Mouse (Mus musculus): Measurements from ENCODE around the gene Plcb1. TPM values are rescaled to one million over a fixed set of nuclear protein-coding genes. Genes with fewer than 3 reads are reported as not detected.

Gene Plcb1
- polyA plus RNA-seq, 1 experiment: not detected

DNA sequence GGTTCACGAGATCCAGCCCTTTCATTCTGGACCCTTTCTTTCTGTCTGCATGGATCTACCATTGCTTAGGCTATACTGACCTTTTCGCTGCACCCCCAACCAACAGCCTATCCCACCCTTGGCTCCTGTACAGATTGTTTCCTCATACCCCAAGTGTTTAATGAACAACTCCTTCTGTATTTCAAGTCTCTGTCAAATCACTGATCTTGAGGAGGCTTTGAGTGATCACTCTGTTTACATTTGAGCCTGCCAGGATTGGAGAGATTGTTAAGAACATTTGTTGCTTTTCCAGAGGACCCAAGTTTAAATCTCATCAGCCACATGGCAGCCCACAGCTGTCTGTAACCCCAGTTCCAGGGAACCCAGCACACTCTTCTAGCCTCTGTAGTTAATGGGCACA lies 612.1 kb downstream of the Plcb1 start:
- H3K9me3 ChIP-seq (ENCODE audit: control insufficient read depth, low read length): no peaks in the 10 kb centered on the region
- H3K36me3 ChIP-seq (ENCODE audit: control insufficient read depth): no peaks in the 10 kb centered on the region
- H3K4me3 ChIP-seq (replicated peaks): no peak overlapping the region
- no peaks in the 10 kb centered on the region for H3K4me1 ChIP-seq (ENCODE audit: control insufficient read depth)
- H3K27me3 ChIP-seq (ENCODE audit: control insufficient read depth): no peaks in the 10 kb centered on the region
- TF ChIP-seq TAL1 (IDR thresholded peaks at IDR 0.05; ENCODE audit: low read length): no peak
- TF ChIP-seq GATA1 (IDR thresholded peaks at IDR 0.05; ENCODE audit: low read length): no peak

DNA sequence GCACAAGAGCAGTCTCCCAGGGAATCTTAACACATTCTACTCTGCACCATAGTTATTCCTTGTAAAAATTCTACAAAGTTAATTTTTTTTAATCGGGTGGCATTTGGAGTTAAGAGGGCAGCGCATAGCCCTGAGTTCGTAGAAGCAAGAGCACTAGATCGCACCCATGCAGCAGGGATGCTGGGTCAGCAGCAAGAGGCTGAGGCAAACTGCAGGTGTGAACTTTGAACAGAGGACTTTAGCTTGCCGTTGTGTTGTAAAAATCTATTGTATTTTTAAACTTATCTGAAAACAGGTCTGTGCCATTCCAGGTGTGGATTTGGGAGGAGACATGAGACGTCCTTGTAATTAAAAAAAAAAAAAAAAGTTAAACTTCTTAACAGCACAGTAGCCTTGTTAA lies 613.9 kb downstream of the Plcb1 start:
- H3K9me3 ChIP-seq (ENCODE audit: control insufficient read depth, low read length): no peaks in the 10 kb centered on the region
- no peak overlapping the region for H3K4me3 ChIP-seq (replicated peaks)
- no peaks in the 10 kb centered on the region for H3K4me1 ChIP-seq (ENCODE audit: control insufficient read depth)
- H3K36me3 ChIP-seq (ENCODE audit: control insufficient read depth): no peaks in the 10 kb centered on the region
- no peak for TF ChIP-seq GATA1 (IDR thresholded peaks at IDR 0.05; ENCODE audit: low read length)
- no peak for TF ChIP-seq TAL1 (IDR thresholded peaks at IDR 0.05; ENCODE audit: low read length)
- no peaks in the 10 kb centered on the region for H3K27me3 ChIP-seq (ENCODE audit: control insufficient read depth)

DNA sequence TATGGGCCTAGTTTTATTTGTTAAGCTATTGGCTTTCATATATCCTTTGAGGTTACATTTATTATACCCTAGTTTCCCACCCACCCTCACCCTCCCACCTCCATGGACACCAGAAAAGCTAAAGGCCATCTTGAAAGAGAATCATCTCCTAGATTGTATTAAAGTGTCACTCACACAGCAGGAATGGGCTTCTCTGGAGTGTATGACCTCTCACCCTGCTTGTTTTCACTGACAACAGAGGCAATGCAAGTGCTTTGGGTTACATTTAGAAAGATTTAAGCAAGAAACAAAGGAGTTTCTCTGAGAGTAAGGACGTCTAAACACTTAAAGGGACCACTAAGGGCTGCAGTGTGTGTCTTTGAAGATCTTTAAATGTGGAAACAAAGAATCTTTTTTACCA lies 617.0 kb downstream of the Plcb1 start:
- no peaks in the 10 kb centered on the region for H3K36me3 ChIP-seq (ENCODE audit: control insufficient read depth)
- no peaks in the 10 kb centered on the region for H3K4me1 ChIP-seq (ENCODE audit: control insufficient read depth)
- H3K9me3 ChIP-seq (ENCODE audit: control insufficient read depth, low read length): no peaks in the 10 kb centered on the region
- H3K27me3 ChIP-seq (ENCODE audit: control insufficient read depth): no peaks in the 10 kb centered on the region
- H3K4me3 ChIP-seq (replicated peaks): no peak overlapping the region
- no peak for TF ChIP-seq TAL1 (IDR thresholded peaks at IDR 0.05; ENCODE audit: low read length)
- no peak for TF ChIP-seq GATA1 (IDR thresholded peaks at IDR 0.05; ENCODE audit: low read length)

DNA sequence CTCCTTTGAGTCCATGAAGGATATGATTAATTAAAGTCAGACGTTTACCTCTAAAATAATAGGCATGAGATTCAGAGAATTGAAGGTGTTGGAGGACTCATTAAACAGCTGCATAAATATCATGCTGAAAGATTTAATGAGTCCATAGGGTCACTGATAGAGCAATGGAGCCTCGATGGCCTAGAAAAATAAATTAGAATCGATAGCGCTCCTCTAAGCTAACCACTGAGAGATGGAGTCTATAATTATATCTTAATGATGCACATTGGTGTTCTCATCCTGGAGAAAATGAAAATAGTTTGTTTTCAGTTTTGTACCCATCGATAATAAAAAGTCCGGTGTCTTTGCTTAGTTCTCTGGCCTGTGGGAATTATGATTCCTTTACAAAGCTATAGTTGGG lies 617.5 kb downstream of the Plcb1 start:
- TF ChIP-seq TAL1 (IDR thresholded peaks at IDR 0.05; ENCODE audit: low read length) (no peak), GATA1 (IDR thresholded peaks at IDR 0.05; ENCODE audit: low read length) (no peak)
- Histone ChIP-seq H3K4me3 (replicated peaks) (no peak overlapping the region), H3K27me3 (ENCODE audit: control insufficient read depth) (no peaks in the 10 kb centered on the region), H3K36me3 (ENCODE audit: control insufficient read depth) (no peaks in the 10 kb centered on the region), H3K9me3 (ENCODE audit: control insufficient read depth, low read length) (no peaks in the 10 kb centered on the region), H3K4me1 (ENCODE audit: control insufficient read depth) (no peaks in the 10 kb centered on the region)

DNA sequence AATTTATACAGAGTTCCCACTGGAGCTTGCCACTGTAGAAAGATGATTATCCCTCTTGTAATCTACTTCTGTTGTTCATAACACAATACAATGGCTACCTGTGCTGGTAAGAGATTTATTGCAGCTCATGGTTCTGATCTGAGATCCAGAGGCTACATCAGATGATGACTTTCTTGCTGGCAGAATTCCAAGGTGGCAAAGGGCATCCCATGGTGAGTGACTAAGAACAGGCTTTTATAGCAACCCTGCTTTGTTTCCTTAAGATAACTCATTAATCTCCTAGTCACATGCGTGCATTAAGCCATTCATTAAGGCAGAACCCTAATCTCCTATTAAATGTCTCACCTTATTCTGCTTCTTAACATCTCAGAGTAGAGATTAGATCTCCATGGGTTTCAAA lies 618.2 kb downstream of the Plcb1 start:
- Histone ChIP-seq H3K9me3 (ENCODE audit: control insufficient read depth, low read length) (no peaks in the 10 kb centered on the region), H3K4me3 (replicated peaks) (no peak overlapping the region), H3K27me3 (ENCODE audit: control insufficient read depth) (no peaks in the 10 kb centered on the region), H3K4me1 (ENCODE audit: control insufficient read depth) (no peaks in the 10 kb centered on the region), H3K36me3 (ENCODE audit: control insufficient read depth) (no peaks in the 10 kb centered on the region)
- no peak for TF ChIP-seq GATA1 (IDR thresholded peaks at IDR 0.05; ENCODE audit: low read length)
- TF ChIP-seq TAL1 (IDR thresholded peaks at IDR 0.05; ENCODE audit: low read length): no peak

DNA sequence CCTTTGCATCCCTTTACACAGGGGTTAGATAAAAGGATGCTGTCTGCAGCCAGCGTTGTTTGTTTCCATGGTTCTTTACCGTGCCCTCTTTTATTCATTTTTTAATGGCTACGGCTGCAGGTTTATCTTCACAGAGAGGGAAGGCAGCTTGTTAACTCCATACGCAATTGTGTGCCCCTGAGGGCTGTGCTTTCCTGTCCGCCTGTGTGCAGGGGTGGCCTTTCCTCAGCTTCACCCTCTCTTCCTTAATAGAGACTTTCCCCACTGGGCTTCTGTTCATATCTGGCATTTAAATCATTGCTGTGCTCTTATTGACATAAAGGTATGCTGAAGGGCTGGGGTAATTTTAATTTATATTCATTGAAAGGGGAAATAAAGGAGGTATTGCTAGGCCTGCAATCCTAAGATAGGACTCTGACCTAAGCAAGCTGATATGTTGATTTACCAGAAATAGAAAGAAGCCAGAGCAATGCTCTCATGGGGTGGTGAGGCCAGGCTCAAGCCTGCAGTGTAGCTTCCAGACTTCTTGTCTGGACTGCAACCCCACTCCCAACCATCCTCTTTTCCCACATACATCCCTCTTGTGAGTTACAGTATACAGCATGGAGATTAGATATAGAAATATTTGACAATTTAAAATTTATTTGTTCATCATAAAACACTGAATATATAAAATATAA lies 623.7 kb downstream of the Plcb1 start:
- no peak for TF ChIP-seq TAL1 (IDR thresholded peaks at IDR 0.05; ENCODE audit: low read length)
- TF ChIP-seq GATA1 (IDR thresholded peaks at IDR 0.05; ENCODE audit: low read length): no peak
- no peaks in the 10 kb centered on the region for H3K9me3 ChIP-seq (ENCODE audit: control insufficient read depth, low read length)
- H3K4me3 ChIP-seq (replicated peaks): no peak overlapping the region
- H3K27me3 ChIP-seq (ENCODE audit: control insufficient read depth): no peaks in the 10 kb centered on the region
- H3K4me1 ChIP-seq (ENCODE audit: control insufficient read depth): no peaks in the 10 kb centered on the region
- H3K36me3 ChIP-seq (ENCODE audit: control insufficient read depth): no peaks in the 10 kb centered on the region

DNA sequence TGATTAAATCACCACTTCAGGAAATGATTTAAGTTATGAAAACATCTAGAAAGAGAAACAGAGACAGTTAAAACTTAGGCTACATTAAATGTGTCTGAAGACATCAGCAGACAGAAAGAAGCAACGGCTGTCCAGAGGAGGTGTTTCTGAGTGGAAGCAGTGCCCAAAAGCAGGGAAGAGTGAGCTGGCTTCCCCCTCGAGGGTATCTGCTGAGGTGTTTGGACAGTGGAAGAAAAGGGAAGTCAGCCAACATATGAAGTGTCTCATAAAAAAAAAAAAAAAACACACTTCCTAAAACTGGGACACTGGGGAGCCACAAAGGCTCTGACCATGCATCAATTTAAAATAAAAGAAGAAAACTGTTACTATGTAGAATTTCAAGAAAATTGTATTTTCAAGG lies 625.8 kb downstream of the Plcb1 start:
- H3K4me3 ChIP-seq (replicated peaks): no peak overlapping the region
- H3K36me3 ChIP-seq (ENCODE audit: control insufficient read depth): no peaks in the 10 kb centered on the region
- H3K4me1 ChIP-seq (ENCODE audit: control insufficient read depth): no peaks in the 10 kb centered on the region
- H3K9me3 ChIP-seq (ENCODE audit: control insufficient read depth, low read length): no peaks in the 10 kb centered on the region
- TF ChIP-seq TAL1 (IDR thresholded peaks at IDR 0.05; ENCODE audit: low read length): no peak
- no peak for TF ChIP-seq GATA1 (IDR thresholded peaks at IDR 0.05; ENCODE audit: low read length)
- no peaks in the 10 kb centered on the region for H3K27me3 ChIP-seq (ENCODE audit: control insufficient read depth)

DNA sequence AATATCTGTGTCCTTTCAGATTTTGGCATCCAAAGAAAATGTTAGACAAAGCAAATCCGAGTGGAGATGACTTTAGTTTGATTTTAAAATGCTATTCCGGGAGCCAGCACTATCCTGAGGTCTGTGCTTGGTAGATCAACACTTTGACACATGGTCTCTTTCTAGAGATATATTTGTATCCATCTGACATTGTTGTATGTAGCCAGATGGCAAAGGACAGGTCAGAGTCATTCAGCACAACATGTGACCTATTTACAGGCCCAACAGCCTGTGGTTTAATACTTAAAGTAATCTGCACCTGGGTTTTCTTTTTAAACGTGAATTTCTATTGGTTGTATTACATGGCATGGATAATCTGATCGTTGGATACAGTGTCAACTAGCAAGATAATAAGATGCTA lies 629.3 kb downstream of the Plcb1 start:
- H3K4me1 ChIP-seq (ENCODE audit: control insufficient read depth): no peaks in the 10 kb centered on the region
- H3K36me3 ChIP-seq (ENCODE audit: control insufficient read depth): no peaks in the 10 kb centered on the region
- H3K9me3 ChIP-seq (ENCODE audit: control insufficient read depth, low read length): no peaks in the 10 kb centered on the region
- no peaks in the 10 kb centered on the region for H3K27me3 ChIP-seq (ENCODE audit: control insufficient read depth)
- H3K4me3 ChIP-seq (replicated peaks): no peak overlapping the region
- no peak for TF ChIP-seq TAL1 (IDR thresholded peaks at IDR 0.05; ENCODE audit: low read length)
- TF ChIP-seq GATA1 (IDR thresholded peaks at IDR 0.05; ENCODE audit: low read length): no peak

DNA sequence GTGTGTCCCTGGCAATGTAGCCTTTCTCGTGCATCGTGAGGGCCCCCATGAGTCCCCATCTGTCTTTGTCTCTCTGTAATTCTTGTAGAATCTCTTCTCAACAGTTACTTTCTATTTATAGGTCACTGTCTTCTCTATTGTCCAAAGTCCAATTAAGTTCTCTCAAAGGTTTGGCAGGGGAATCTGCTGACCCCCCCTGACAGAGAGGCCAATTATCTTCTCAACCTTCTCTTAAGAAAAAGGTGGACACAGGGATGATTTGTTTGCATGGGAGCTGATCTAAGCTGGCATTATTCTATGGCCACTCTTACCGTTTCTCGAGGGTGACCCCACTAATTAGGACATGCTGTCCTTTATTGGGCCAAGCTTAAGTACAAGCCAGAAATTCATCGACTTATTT lies 633.4 kb downstream of the Plcb1 start:
- TF ChIP-seq TAL1 (IDR thresholded peaks at IDR 0.05; ENCODE audit: low read length) (no peak), GATA1 (IDR thresholded peaks at IDR 0.05; ENCODE audit: low read length) (no peak)
- H3K36me3 ChIP-seq (ENCODE audit: control insufficient read depth): no peaks in the 10 kb centered on the region
- H3K9me3 ChIP-seq (ENCODE audit: control insufficient read depth, low read length): no peaks in the 10 kb centered on the region
- no peaks in the 10 kb centered on the region for H3K4me1 ChIP-seq (ENCODE audit: control insufficient read depth)
- no peak overlapping the region for H3K4me3 ChIP-seq (replicated peaks)
- no peaks in the 10 kb centered on the region for H3K27me3 ChIP-seq (ENCODE audit: control insufficient read depth)

DNA sequence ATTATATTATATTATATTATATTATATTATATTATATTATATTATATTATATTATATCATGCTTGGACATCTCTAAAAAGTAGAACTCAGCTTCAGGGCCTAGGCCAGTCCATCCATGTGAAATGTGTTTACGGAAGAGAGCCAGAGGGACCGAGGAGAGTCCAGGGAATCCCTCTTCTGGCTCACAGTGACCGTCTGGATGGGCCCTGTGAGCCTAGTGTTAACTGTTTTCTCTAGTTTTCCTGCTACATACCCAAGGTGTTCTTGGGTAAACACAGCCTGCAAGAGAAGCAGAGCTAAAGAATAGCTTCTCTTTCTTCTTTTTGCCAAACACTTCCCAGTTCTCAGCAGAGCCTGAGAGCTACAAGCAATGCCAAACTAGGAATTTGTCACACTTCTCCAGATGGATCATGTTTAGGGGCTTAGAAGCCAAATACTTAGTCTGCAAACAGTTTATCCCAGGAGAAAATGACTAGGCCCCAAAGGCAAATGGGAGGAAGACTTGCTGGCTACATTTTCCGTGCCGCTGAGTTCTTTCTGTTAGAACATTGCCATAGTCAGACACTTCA lies 649.2 kb downstream of the Plcb1 start:
- Histone ChIP-seq H3K4me1 (ENCODE audit: control insufficient read depth) (no peaks in the 10 kb centered on the region), H3K27me3 (ENCODE audit: control insufficient read depth) (no peaks in the 10 kb centered on the region), H3K36me3 (ENCODE audit: control insufficient read depth) (no peaks in the 10 kb centered on the region), H3K9me3 (ENCODE audit: control insufficient read depth, low read length) (no peaks in the 10 kb centered on the region), H3K4me3 (replicated peaks) (no peak overlapping the region)
- no peak for TF ChIP-seq GATA1 (IDR thresholded peaks at IDR 0.05; ENCODE audit: low read length)
- TF ChIP-seq TAL1 (IDR thresholded peaks at IDR 0.05; ENCODE audit: low read length): no peak
